Mouse (Mus musculus): ENCODE data around the gene Med15.

DNA sequence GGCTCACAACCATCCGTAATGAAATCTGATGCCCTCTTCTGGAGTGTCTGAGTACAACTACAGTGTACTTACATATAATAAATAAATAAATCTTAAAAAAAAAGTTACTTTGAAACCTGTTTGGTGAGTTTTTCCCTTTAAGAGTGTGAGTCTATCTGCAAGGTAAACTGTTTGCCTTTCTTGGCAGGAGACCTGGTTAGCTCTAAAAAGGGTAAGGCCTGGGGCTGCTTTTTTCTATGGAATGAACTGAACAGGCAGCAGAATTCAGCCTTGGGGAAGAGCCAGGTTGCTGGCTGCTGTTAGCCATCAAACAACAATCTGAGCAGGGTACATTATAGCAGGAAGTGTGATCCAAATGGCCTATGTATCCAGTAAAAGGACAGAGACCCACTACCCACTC is 10.1 kb upstream of the Med15 start:
- TF ChIP-seq CTCF (IDR thresholded peaks at IDR 0.05; ENCODE audit: extremely low read depth, insufficient read depth, insufficient read length, insufficient replicate concordance) = no peak
- TF ChIP-seq POLR2A (IDR thresholded peaks at IDR 0.05; ENCODE audit: low read depth, low read length) = no peak

Measured in spleen, adult 2 months (tissue).